Mouse (Mus musculus) cerebellum, adult 9-10 months (tissue): Measurements from ENCODE around the gene Kcnd1.
"Not testable (repeated sequence)": the region's sequence is repeated elsewhere in the genome, so short reads cannot be mapped to it uniquely, and the experiment has no call there.

Experiments used
- DNase-seq: peaks from one replicate; pipeline ENCODE4 v3.0.0; 2022

The Kcnd1 gene

DNA sequence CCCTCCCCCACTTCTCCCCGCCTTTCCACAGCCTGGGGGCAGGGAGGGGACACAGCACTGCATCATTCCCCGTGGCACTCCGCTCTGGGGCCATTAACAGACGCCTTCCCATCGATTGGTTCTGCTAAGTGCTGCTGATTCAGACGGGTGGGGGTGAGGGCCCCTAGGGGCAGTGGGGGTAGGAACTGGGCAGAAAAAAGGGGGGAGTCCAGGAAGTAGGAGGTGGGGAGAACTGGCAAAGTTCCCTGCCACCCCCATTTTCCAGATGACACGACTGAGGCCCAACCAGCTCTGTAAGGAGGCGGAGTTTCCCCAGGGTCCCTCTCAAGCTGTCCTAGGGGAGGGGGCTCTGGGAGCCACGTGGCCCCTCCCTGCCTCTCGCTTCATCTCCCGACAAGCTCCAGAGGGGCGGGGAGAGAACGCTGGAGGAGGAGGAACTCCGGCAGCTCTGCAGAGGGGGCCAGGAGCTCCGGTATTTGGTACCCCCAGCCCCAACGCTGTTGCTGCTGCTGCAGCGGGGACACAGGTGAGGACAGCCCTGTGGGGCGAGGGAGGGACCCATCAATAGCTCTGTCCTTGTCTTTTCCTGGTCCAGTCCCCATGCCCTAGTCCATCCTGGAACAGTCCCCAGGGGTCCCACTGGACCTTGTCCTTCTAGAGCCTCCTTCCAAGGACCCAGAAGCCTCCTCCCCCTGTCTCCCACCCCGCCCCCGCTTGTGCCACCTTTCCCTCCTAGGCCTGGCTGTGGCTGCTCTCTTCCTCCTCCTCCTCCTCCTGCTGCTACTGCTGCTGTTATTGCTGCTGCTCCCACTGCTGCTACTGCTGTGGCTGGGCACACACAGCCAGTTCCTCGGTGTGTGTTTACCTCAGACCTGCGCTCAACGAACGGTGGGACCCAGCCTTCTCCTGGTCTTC is at the start of gene Kcnd1:
Gene Kcnd1, plus strand, starts transcription at position 425 of the 915 bp plus-strand sequence.
- DNase-seq = peak; percentile 35

DNA sequence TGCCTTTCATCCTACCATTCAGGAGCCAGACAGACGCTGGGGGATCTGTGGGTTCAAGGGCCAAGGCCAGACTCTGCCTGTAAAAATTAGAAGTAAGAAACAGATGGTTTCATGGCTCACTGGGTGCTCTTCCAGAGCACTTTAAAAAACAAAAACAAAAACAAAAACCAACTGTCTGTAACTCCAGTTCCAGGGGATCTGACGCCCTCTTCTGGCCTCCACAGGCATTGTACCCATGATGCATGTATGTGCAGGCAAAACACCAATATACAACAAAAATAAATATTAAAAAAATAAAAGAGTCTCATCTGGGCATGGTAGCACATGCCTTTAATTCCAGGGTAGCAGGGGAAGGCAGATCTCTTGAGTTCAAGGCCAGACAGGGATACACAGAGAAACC is 49.3 kb upstream of the Kcnd1 start:
- DNase-seq = peak; percentile 43

DNA sequence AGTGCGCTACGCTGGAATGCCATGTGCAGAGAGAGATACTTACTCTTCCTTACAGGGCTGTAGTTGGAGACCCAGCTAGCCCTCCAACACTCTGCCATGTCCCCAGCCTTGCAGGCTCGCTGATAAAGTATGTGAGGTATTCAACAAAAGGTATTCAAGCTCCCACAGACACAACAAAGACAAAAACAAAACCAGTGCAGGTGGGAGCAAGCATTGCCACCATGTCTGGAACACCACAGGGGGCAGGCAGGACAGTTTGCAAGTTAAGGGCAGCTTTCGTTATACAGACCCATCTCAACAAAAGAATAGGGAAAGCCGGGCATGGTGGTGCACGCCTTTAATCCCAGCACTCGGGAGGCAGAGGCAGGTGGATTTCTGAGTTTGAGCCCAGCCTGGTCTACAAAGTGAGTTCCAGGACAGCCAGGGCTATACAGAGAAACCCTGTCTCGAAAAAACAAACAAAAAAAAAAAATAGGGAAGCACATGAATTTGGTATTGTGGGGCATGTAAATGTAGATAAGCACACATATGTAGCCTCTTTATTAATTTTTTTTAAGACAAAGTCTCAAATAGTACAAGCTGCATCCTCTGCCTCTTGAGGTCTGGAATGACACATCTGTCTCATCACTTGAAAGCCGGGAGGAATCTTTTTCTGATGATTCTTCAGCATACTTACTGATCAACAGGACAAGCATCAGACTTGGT is 46.4 kb upstream of the Kcnd1 start:
- no peak for DNase-seq

DNA sequence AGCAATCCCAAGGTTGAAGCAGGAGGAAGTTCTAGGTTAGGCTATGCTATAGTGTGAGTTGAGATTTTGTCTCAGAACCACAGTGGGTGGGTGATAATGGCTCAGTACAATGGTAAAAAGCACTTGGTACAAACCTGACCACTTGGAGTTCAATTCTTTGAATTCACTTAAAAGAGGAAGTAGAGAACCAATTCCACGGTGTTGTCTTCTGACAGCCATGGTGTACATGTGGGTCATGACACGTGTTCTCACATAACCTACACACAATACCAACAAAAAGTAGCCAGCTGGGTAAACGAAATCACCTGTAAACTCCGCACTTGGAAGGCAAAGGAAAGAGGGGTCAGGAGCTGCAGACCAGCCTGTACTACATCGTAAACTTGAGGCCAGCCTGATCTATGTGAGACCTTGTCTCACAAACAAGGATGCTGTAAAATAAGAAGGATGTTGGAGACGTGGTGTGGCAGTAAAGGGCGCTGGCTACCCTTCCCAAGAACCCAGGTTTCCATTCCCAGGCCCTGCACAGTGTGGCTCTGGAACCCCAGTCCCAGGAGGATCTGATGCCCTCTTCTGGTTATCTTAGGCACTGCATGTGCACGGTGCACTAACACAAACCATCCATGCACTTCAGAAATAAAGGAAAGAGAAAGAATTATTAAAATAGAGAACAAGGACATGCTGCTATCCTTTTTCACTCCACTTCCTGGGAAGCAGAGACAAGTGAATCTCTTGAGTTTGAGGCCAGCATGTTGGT is 45.6 kb upstream of the Kcnd1 start:
- peak; percentile 68 for DNase-seq

DNA sequence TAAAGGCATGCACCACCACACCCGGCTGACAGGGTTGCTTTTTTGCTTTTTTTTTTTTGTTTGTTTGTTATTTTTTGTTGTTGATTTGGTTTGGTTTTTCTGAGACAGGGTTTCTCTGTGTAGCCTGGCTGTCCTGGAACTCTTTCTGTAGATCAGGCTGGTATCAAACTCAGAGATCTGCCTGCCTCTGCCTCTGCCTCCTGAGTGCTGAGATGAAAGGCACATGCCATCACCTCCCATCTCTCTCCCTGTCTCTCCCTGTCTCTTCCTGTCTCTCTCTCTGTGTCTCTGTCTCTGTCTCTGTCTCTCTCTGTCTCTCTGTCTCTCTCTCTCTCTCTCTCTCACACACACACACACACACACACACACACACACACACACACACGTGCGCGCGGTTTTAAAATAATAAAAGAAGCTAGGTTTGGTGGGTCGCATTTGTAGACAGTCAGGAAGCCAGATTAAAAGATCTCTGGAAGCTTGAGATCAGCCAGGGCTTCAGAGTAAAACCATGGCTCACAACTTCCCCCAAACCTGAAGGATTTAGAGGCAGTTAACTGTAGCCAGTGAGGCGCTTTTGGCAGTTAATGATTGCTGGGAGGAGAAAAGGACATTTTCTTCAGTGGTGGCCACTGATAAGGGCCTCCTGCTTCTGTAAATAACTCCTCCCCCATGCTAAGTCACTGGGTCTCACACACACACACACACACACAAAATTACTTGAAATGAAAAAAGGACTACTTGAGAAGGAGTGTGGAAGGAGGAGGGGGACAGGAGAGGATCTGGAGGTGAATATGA is 43.4 kb upstream of the Kcnd1 start:
- DNase-seq = no peak

DNA sequence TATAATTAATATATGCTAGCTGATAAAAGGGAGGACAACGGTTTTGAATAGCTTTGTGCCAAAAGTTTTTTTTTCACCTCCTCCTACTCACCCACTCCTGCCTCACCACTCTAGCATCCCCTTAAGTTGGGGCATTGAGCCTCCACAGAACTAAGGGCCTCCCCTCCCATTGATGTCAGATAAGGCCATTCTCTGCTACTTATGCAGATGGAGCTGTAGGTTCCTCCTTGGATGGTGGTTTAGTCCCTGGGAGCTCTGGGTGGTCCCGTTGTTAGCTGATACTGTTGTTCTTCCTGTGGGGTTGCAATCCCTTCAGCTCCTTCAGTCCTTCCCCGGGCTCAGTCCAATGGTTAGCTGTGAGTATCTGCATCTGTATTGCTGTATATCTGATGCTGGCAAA is 42.8 kb upstream of the Kcnd1 start:
- DNase-seq = no peak

DNA sequence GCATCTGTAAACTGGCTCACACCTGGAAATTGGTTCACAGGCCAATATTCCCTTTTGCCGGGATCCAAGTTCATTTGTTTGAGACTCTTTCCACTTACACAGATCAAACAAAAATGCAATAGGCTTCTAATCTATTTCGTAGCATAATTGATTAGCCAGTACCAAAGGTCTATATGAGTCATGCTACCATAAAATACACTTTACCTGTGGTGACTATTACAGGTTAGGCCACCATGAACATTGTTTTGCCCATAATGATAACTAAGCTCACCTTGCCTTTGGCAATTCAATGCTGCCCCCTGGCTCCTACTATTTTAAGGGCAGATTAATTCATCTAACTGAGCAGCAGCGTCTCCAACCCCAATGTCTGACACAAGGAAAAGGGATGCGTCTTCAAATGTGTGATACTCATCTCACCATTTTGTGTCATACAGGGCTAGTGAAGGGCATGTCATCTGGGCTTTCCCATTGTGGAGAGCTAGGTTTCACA is 39.4 kb upstream of the Kcnd1 start:
- DNase-seq = no peak

DNA sequence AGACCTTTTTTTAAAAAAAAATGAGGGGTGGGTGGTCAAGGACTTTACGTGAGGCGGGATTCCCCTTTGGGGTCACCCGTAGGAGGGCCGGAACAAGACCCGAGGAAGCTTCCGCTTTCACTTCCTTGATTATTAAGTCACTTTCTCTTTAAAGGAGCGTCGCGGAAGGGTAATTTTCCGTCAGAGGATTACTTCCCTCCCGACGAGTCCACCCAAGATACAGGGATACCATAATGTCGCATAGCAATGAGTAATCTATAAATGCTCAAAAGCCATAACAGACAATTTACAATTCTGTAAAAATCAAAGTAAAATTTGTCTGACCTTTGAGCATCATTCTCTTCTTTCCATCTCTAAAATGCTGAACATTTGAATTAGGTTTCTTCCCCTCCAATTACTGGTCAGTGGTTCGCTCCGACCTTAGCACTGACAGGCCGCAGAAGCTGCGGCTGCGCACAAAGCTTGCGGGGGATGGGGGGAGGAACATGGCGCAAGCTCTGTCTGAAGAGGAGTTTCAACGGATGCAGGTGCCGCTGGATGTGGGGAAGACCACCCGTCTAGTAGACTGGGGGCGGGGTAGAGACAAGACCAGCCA is 32.5 kb upstream of the Kcnd1 start, which contains the start of gene Gripap1:
Gene Gripap1, plus strand, starts transcription at position 224 of the 595 bp plus-strand sequence.
- DNase-seq = peak; percentile 84

DNA sequence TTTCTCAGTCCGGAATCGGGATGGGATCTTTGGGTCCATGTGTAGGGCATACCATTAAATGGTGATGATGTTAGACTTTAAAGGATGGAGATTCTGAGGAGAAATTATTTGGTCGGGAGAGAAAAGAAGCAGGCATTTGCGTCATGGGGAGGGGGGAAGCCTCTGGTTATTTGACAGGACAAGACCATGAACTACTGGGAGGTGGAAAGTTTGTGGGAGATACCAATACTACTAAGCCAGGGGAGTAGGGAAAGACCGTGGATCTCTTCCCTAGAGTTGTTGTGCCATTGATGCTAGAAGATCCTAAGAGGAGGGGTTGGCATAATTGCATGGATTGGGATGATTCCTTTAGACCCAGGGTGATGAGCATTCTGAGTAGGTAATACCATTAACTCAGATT is 31.8 kb upstream of the Kcnd1 start:
- peak; percentile 45 for DNase-seq

DNA sequence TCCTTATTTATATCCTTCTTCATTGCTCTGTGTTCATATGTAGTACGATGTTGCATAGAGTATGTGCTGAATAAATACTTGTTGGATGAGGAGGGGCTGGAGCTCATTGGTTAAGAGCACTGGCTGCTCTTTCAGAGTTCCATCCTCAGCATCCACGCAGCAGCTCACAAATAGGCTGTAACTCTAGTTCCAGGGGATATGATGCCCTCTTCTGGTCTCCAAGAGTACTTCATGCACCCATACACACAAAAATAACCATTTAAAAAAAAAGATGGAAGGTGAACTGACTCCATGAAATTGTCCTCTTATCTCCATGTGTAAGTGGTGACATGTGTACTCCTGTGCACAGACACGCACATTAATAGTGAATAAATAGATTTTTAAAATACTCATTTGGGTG is 28.7 kb upstream of the Kcnd1 start:
- DNase-seq = peak; percentile 22

DNA sequence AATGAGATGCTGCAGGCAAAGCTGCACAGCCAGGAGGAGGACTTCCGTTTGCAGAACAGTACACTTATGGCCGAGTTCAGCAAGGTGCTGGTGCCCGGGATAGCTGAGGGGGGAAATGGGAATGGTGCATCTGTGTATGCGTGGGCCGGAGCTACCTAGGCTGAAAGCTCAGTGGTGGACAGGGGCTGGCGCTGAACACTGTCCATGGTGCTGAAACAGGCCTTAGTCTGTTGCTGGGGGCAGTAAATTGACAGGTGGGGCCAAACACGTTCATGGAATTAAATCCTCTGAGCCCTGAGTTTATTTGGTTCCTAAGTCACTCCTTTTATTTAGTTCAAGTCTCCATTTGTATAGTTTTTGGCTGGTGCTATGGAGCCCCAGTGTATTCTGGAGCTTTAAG is 27.1 kb upstream of the Kcnd1 start:
- DNase-seq = no peak

DNA sequence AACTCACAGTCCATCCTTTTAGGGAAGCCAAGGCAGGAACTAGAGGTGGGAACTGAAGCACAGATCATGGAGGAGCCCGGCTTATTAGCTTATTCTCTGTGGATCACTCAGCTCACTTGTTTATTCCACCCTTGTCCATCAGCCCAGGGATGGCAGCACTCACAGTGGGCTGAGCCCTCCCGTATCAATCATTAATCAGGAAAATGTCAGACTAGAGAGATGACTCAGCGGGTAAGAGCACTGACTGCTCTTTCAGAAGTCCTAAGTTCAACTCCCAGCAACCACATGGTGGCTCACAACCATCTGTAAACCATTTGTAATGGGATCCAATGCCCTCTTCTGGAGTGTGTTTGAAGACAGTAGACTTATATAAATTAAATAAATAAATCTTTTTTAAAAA is 24.8 kb upstream of the Kcnd1 start:
- DNase-seq = no peak

DNA sequence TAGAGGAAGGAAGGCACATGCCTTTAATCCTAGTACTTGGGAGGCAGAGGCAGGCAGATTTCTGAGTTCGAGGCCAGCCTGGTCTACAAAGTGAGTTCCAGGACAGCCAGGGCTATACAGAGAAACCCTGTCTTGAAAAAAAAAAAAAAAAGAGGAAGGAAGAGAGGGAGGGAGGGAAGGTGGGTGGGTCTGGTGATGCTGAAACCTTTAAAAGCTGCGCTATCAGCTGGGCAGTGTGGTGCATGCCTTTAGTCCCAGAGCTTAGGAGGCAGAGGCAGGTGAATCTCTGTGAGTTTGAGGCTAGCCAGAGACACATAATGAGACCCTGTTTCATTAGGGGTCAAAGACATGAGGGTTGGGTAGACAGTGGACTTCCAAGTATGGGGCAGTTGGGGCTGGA is 19.9 kb upstream of the Kcnd1 start:
- not testable (repeated sequence) for DNase-seq

DNA sequence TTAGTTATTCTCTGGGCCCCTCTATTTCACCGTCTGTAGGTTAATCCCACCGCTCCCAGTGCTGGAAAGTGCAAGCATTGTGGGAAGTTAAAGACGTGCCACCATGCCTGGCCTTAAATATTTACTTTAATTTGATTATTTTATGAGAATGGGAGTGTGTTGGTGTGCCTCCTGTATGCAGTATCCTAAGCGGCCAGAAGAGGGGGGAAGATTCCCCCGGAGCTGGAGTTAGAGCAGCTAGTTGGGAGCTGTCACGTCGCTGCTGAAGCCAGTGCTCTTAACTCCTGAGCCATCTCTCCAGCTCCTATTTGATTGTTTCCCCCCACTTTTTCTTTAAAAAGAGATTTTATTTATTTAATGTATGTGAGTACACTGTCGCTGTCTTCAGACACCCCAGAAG is 7.1 kb upstream of the Kcnd1 start:
- DNase-seq = not testable (repeated sequence)

DNA sequence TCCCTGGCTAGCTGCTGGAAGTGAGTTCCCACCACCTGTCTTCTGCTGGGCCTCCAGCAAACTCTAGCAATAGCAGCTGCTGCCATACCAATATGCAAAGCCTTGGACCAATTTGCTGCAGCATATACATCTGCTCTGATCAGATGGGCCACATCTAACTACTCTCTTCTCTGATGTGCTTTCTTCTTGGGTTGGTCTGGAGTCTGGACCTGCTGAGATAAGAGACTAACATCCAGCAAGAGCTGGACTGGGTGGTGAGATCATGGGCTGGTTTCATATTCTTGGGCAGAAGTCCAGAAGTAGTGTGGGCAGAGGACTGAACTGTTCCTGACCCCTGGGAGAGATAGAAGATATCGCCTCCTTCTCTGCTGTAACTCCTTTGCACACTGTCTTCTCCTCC is 15.1 kb downstream of the Kcnd1 start:
- DNase-seq = no peak

DNA sequence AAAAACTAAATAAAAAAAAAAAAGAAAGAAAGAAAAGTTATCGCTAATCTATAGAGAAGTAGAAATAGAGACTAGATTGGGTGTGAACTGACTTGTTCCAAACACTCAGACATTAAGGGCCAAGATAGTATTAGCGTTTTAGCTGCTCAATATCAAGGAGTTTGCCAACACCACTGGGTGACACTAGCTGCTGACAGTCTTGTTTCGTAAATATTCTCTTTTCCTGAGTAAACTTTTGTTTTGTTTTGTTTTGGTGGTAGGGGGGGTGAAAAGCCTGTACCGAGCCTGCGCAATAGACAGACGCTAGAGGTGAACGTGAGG is 18.7 kb downstream of the Kcnd1 start:
- no peak for DNase-seq

DNA sequence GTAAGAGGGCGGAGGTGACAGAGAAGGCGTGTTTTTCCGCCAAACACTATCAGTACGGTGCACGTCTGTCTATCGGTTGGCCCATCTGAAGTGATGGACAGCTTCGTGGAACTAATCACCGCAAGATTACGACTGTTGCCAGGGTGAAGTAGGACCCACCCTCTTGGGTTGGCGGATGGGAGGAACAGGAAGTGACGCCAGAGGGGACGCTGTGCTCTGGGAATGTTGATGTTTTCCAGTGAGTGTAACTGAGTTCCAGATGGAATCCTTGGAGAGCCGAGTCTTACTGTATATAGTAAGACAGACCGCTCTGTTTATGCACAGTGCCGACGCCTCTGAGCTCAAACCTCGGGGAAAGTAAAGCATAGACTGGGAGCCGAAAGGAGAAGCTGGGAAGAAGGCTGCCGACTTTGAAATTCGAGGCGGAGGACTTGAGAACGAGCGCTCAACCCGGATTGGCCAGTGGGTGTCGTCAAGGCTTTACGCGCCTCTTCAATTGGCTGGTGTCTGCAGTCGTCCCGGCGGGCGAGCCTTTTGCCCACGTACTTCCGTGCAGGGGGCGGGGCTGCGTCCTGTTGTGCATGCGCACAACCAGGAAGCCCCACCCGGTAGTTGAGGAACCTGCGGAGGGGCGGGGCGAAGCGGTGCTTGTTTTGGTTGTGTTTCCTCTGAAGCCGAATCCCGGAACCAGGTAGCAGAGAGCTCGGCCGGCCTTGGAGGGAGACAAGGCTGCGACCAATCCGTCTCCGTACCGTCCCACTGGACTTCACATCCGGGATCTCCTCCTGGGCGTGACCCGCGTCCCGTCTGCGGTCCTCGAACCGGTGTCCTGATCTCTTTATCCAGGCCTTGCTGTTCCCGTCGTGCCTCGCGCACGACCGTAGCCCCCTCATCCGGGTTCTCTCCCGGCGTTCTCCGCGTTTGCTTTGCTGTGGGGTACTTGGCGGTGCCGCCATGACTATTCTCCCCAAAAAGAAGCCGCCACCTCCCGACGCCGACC is 19.4 kb downstream of the Kcnd1 start, which contains the start of gene Otud5:
Gene Otud5, plus strand, starts transcription at position 202 of the 1,000 bp plus-strand sequence.
- peak; percentile 94 for DNase-seq

DNA sequence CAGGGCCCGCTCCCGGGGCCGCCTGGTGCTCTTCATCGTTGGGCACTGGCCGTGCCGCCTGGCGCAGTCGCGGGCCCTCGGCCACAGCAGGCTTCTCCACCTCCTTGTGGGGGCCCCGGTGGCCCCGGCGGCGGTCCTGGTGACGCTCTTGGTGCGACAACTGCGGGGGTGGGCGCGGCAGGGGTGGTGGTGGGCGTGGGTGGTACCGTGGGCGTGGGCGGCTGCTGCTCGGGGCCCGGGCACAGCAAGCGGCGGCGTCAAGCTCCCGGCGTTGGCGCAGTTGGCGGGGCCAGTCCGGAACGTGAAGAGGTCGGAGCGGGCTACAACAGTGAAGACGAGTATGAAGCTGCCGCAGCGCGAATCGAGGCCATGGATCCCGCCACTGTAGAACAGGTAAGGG is 20.2 kb downstream of the Kcnd1 start:
- peak; percentile 39 for DNase-seq

DNA sequence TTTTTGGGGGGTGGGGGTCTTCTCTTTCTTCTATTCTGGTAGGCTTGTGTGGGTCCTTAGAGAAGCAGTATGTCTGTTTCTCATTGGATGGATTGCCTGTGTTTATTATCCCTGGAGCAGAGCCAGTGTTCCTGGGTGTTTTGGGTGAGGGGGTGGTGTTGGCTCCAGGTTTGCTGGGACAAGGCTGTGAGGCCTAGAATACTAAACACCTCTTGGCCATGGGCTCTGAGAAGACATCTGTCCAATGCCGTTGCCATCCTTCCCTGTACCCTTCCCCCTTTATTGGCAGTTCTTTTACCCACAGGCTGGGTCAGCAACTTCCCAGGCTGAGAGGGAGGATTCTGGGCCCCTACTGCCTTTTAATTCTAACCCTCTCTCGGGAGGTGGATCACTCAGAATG is 25.8 kb downstream of the Kcnd1 start:
- DNase-seq = no peak

DNA sequence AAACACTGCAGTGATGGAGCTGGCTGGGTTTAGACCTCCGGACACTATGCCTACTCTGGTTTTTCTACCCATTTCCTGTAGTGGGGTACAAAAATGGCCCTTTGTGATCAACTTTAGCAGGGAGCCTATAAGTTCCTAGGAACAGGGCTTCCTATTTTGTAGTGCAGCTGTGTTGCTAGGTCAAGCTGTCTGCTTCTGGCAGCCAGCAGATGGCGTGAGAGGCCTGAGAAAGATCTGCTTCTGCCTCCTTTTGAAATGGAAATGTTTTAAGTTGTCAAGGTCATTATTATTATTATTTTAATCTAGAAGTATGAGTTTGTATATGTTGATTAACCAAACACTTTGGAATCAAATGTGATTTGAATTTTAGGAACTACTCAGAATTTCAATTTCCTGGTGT is 32.5 kb downstream of the Kcnd1 start:
- DNase-seq = peak; percentile 51
